Mouse (Mus musculus): ENCODE data around the gene Cacnb2. TPM values are rescaled to one million over a fixed set of nuclear protein-coding genes. Genes with fewer than 3 reads are reported as not detected.

Cacnb2 gene
- total RNA-seq, 4 experiments from 2014 or later, result 0.27 to 1.1 (median 0.55) TPM

GRCm38 (mm10) chr2:14774375-14774774 lies 171.5 kb downstream of the Cacnb2 start:
- no peak for DNase-seq (ENCODE audit: low spot score in 2 of 2)

GRCm38 (mm10) chr2:14774857-14775495 lies 172.1 kb downstream of the Cacnb2 start:
- DNase-seq (ENCODE audit: low spot score in 2 of 2), result no peak

- no peak for DNase-seq (ENCODE audit: low spot score in 2 of 2)
These were observed 185.1 kb downstream of the Cacnb2 start for GRCm38 (mm10) chr2:14787983-14788382.

GRCm38 (mm10) chr2:14801446-14802046 lies 198.7 kb downstream of the Cacnb2 start:
- DNase-seq (ENCODE audit: low spot score in 2 of 2), result no peak

- no peak for DNase-seq (ENCODE audit: low spot score in 2 of 2)
These were observed 204.9 kb downstream of the Cacnb2 start for GRCm38 (mm10) chr2:14807650-14808347.

GRCm38 (mm10) chr2:14814977-14815376 lies 212.1 kb downstream of the Cacnb2 start:
- no peak for DNase-seq (ENCODE audit: low spot score in 2 of 2)

- DNase-seq (ENCODE audit: low spot score in 2 of 2), result no peak
These were observed 215.8 kb downstream of the Cacnb2 start for GRCm38 (mm10) chr2:14818651-14819050.

GRCm38 (mm10) chr2:14820946-14821345 lies 218.1 kb downstream of the Cacnb2 start:
- no peak for DNase-seq (ENCODE audit: low spot score in 2 of 2)

GRCm38 (mm10) chr2:14823105-14823504 lies 220.2 kb downstream of the Cacnb2 start:
- DNase-seq (ENCODE audit: low spot score in 2 of 2), result no peak

- no peak for DNase-seq (ENCODE audit: low spot score in 2 of 2)
These were observed 221.0 kb downstream of the Cacnb2 start for GRCm38 (mm10) chr2:14823816-14824348.

GRCm38 (mm10) chr2:14825146-14825545 lies 222.3 kb downstream of the Cacnb2 start:
- DNase-seq (ENCODE audit: low spot score in 2 of 2), result no peak

- no peak for DNase-seq (ENCODE audit: low spot score in 2 of 2)
These were observed 226.6 kb downstream of the Cacnb2 start for GRCm38 (mm10) chr2:14829451-14829850.

GRCm38 (mm10) chr2:14831308-14831707 lies 228.4 kb downstream of the Cacnb2 start:
- DNase-seq (ENCODE audit: low spot score in 2 of 2), result no peak

GRCm38 (mm10) chr2:14834700-14835317 lies 231.9 kb downstream of the Cacnb2 start:
- no peak for DNase-seq (ENCODE audit: low spot score in 2 of 2)

GRCm38 (mm10) chr2:14841272-14841671 lies 238.4 kb downstream of the Cacnb2 start:
- no peak for DNase-seq (ENCODE audit: low spot score in 2 of 2)

- no peak for DNase-seq (ENCODE audit: low spot score in 2 of 2)
These were observed 243.8 kb downstream of the Cacnb2 start for GRCm38 (mm10) chr2:14846727-14847126.

- no peak for DNase-seq (ENCODE audit: low spot score in 2 of 2)
These were observed 244.3 kb downstream of the Cacnb2 start for GRCm38 (mm10) chr2:14847188-14847587.

- DNase-seq (ENCODE audit: low spot score in 2 of 2), result no peak
These were observed 247.9 kb downstream of the Cacnb2 start for GRCm38 (mm10) chr2:14850831-14851230.

- DNase-seq (ENCODE audit: low spot score in 2 of 2), result no peak
These were observed 248.5 kb downstream of the Cacnb2 start for GRCm38 (mm10) chr2:14851383-14851782.

- no peak for DNase-seq (ENCODE audit: low spot score in 2 of 2)
These were observed 251.2 kb downstream of the Cacnb2 start for GRCm38 (mm10) chr2:14854054-14854453.

GRCm38 (mm10) chr2:14858301-14858700 lies 255.4 kb downstream of the Cacnb2 start:
- no peak for DNase-seq (ENCODE audit: low spot score in 2 of 2)

- no peak for DNase-seq (ENCODE audit: low spot score in 2 of 2)
These were observed 257.5 kb downstream of the Cacnb2 start for GRCm38 (mm10) chr2:14860350-14860749.
